Mouse (Mus musculus): ENCODE results near the gene Kcnn3.

DNA sequence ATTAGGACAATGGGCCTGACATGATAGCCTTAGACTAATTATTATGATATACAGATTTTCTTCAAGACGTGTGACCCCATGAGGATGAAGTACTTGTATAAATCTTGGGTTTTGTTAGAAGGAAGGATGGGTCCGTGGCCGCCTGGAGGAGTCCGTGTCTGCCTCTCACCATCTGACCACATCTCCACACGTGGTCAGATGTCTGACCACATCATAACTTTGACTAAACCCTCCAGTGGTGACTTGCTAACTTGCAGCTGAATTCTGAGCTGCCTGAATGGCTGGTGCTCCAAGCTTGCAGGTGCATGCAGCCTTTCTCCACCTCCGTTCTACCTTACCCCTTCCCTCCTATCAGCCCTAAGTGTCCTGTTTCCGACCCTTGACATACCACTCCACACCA is 17.4 kb upstream of the Kcnn3 start:
- no peak for TF ChIP-seq HCFC1 (IDR thresholded peaks at IDR 0.05; ENCODE audit: borderline replicate concordance, insufficient read depth, low read length)
- no peak for TF ChIP-seq ZNF384 (IDR thresholded peaks at IDR 0.05; ENCODE audit: low read depth, low read length)
- TF ChIP-seq MAFK (IDR thresholded peaks at IDR 0.05; ENCODE audit: insufficient read depth, low read depth, low read length) = no peak
